Mouse (Mus musculus): ENCODE measurements around the gene Entpd7. TPM values are rescaled to one million over a fixed set of nuclear protein-coding genes. Genes with fewer than 3 reads are reported as not detected.
A peak's percentile ranks its signal among the peaks of the same experiment; 100 is the strongest.

Entpd7 gene
- polyA plus RNA-seq, 1 experiment from 2014 or later: 14.5 TPM

GRCm38 (mm10) chr19:43762410-43762809 is 72.9 kb downstream of the Entpd7 start:
- Histone ChIP-seq H3K4me2 (no peak overlapping the region), H3K9me3 (no peaks in the 10 kb centered on the region), H3K9ac (no peak overlapping the region), H3K27me3 (replicated peaks) (no peaks in the 10 kb centered on the region), H3K4me3 (replicated peaks) (no peak overlapping the region), H3K4me1 (no peaks in the 10 kb centered on the region), H3K36me3 (no peaks in the 10 kb centered on the region), H3K27ac (no peak overlapping the region)
- 73% methylated on average over 2 of the region's 2 CpGs for WGBS
- ATAC-seq (ENCODE audit: insufficient read depth, low FRiP score, low read depth): no peak

- no peaks in the 10 kb centered on the region for H3K4me1 ChIP-seq
- 79% methylated on average over 5 of the region's 5 CpGs for WGBS
- H3K4me3 ChIP-seq (replicated peaks): no peak overlapping the region
- H3K9ac ChIP-seq: no peak overlapping the region
- H3K36me3 ChIP-seq: no peaks in the 10 kb centered on the region
- no peaks in the 10 kb centered on the region for H3K27me3 ChIP-seq (replicated peaks)
- ATAC-seq (ENCODE audit: insufficient read depth, low FRiP score, low read depth): no peak
- H3K27ac ChIP-seq: no peak overlapping the region
- H3K9me3 ChIP-seq: no peaks in the 10 kb centered on the region
- H3K4me2 ChIP-seq: no peak overlapping the region
Measured at GRCm38 (mm10) chr19:43766451-43766850, 77.0 kb downstream of the Entpd7 start.

GRCm38 (mm10) chr19:43767549-43768322 is 78.3 kb downstream of the Entpd7 start:
- ATAC-seq (ENCODE audit: insufficient read depth, low FRiP score, low read depth): peak; percentile 63

GRCm38 (mm10) chr19:43769366-43769960 is 80.0 kb downstream of the Entpd7 start:
- Histone ChIP-seq H3K36me3 (no peaks in the 10 kb centered on the region), H3K4me3 (replicated peaks) (no peak overlapping the region), H3K9me3 (no peaks in the 10 kb centered on the region), H3K4me2 (no peak overlapping the region), H3K27me3 (replicated peaks) (no peaks in the 10 kb centered on the region), H3K9ac (no peak overlapping the region), H3K27ac (no peak overlapping the region), H3K4me1 (no peaks in the 10 kb centered on the region)
- WGBS: 75% methylated on average over 5 of the region's 5 CpGs
- ATAC-seq (ENCODE audit: insufficient read depth, low FRiP score, low read depth): no peak

More at GRCm38 (mm10) chr19:43767549-43768322, 78.3 kb downstream of the Entpd7 start:
- H3K4me1 ChIP-seq: no peaks in the 10 kb centered on the region
- no peak overlapping the region for H3K9ac ChIP-seq
- no peak overlapping the region for H3K4me2 ChIP-seq
- no peaks in the 10 kb centered on the region for H3K36me3 ChIP-seq
- no peak overlapping the region for H3K4me3 ChIP-seq (replicated peaks)
- H3K27ac ChIP-seq: no peak overlapping the region; the same call in 1 of the 2 replicates
- 43% methylated on average over 9 of the region's 9 CpGs for WGBS
- H3K9me3 ChIP-seq: no peaks in the 10 kb centered on the region
- H3K27me3 ChIP-seq (replicated peaks): no peaks in the 10 kb centered on the region

GRCm38 (mm10) chr19:43770584-43770983 is 81.1 kb downstream of the Entpd7 start:
- Histone ChIP-seq H3K4me2 (no peak overlapping the region), H3K4me3 (replicated peaks) (no peak overlapping the region), H3K36me3 (no peaks in the 10 kb centered on the region), H3K9ac (no peak overlapping the region), H3K4me1 (no peaks in the 10 kb centered on the region), H3K27me3 (replicated peaks) (no peaks in the 10 kb centered on the region), H3K9me3 (no peaks in the 10 kb centered on the region), H3K27ac (no peak overlapping the region)
- WGBS: 70% methylated on average over 4 of the region's 4 CpGs
- no peak for ATAC-seq (ENCODE audit: insufficient read depth, low FRiP score, low read depth)

- no peak overlapping the region for H3K9ac ChIP-seq
Measured at GRCm38 (mm10) chr19:43771499-43771969, 82.1 kb downstream of the Entpd7 start.

GRCm38 (mm10) chr19:43772311-43772710 is 82.8 kb downstream of the Entpd7 start:
- H3K9ac ChIP-seq: no peak overlapping the region

More at GRCm38 (mm10) chr19:43771499-43771969, 82.1 kb downstream of the Entpd7 start:
- ATAC-seq (ENCODE audit: insufficient read depth, low FRiP score, low read depth): no peak
- H3K4me1 ChIP-seq: no peaks in the 10 kb centered on the region
- 71% methylated on average over 5 of the region's 5 CpGs for WGBS
- H3K4me3 ChIP-seq (replicated peaks): no peak overlapping the region
- no peak overlapping the region for H3K4me2 ChIP-seq
- no peak overlapping the region for H3K27ac ChIP-seq
- H3K9me3 ChIP-seq: no peaks in the 10 kb centered on the region
- H3K27me3 ChIP-seq (replicated peaks): no peaks in the 10 kb centered on the region
- H3K36me3 ChIP-seq: no peaks in the 10 kb centered on the region

GRCm38 (mm10) chr19:43775433-43775832 is 86.0 kb downstream of the Entpd7 start:
- Histone ChIP-seq H3K9ac (no peak overlapping the region), H3K27me3 (replicated peaks) (no peaks in the 10 kb centered on the region), H3K4me3 (replicated peaks) (no peak overlapping the region), H3K36me3 (no peaks in the 10 kb centered on the region), H3K4me2 (no peak overlapping the region), H3K4me1 (no peaks in the 10 kb centered on the region), H3K27ac (no peak overlapping the region), H3K9me3 (no peaks in the 10 kb centered on the region)
- ATAC-seq (ENCODE audit: insufficient read depth, low FRiP score, low read depth): no peak
- WGBS: 56% methylated on average over 10 of the region's 10 CpGs

More at GRCm38 (mm10) chr19:43772311-43772710, 82.8 kb downstream of the Entpd7 start:
- H3K9me3 ChIP-seq: no peaks in the 10 kb centered on the region
- WGBS: 72% methylated on average over 6 of the region's 6 CpGs
- no peak overlapping the region for H3K4me2 ChIP-seq
- no peaks in the 10 kb centered on the region for H3K27me3 ChIP-seq (replicated peaks)
- no peak overlapping the region for H3K27ac ChIP-seq
- no peak overlapping the region for H3K4me3 ChIP-seq (replicated peaks)
- no peak for ATAC-seq (ENCODE audit: insufficient read depth, low FRiP score, low read depth)
- no peaks in the 10 kb centered on the region for H3K36me3 ChIP-seq
- no peaks in the 10 kb centered on the region for H3K4me1 ChIP-seq

GRCm38 (mm10) chr19:43776561-43776960 is 87.1 kb downstream of the Entpd7 start:
- Histone ChIP-seq H3K4me2 (no peak overlapping the region), H3K36me3 (no peaks in the 10 kb centered on the region), H3K27me3 (replicated peaks) (no peaks in the 10 kb centered on the region), H3K27ac (no peak overlapping the region), H3K9me3 (no peaks in the 10 kb centered on the region), H3K4me1 (no peaks in the 10 kb centered on the region), H3K4me3 (replicated peaks) (no peak overlapping the region), H3K9ac (no peak overlapping the region)
- ATAC-seq (ENCODE audit: insufficient read depth, low FRiP score, low read depth): no peak
- 68% methylated on average over 4 of the region's 4 CpGs for WGBS

- 55% methylated on average over 2 of the region's 2 CpGs for WGBS
Measured at GRCm38 (mm10) chr19:43777308-43777707, 87.8 kb downstream of the Entpd7 start.

GRCm38 (mm10) chr19:43780391-43780790 is 90.9 kb downstream of the Entpd7 start:
- H3K4me3 ChIP-seq (replicated peaks): no peak overlapping the region
- WGBS: 71% methylated on average over 5 of the region's 5 CpGs
- no peaks in the 10 kb centered on the region for H3K4me1 ChIP-seq
- no peaks in the 10 kb centered on the region for H3K9me3 ChIP-seq
- H3K9ac ChIP-seq: no peak overlapping the region
- no peak overlapping the region for H3K4me2 ChIP-seq
- no peaks in the 10 kb centered on the region for H3K27me3 ChIP-seq (replicated peaks)
- no peaks in the 10 kb centered on the region for H3K36me3 ChIP-seq
- no peak for ATAC-seq (ENCODE audit: insufficient read depth, low FRiP score, low read depth)
- H3K27ac ChIP-seq: no peak overlapping the region

More at GRCm38 (mm10) chr19:43777308-43777707, 87.8 kb downstream of the Entpd7 start:
- Histone ChIP-seq H3K36me3 (no peaks in the 10 kb centered on the region), H3K9me3 (no peaks in the 10 kb centered on the region), H3K27ac (no peak overlapping the region), H3K4me1 (no peaks in the 10 kb centered on the region), H3K9ac (no peak overlapping the region), H3K4me3 (replicated peaks) (no peak overlapping the region), H3K4me2 (no peak overlapping the region), H3K27me3 (replicated peaks) (no peaks in the 10 kb centered on the region)
- ATAC-seq (ENCODE audit: insufficient read depth, low FRiP score, low read depth): no peak

- no peak within 1 kb of the TSS for H3K4me2 ChIP-seq
- no peak for ATAC-seq (ENCODE audit: insufficient read depth, low FRiP score, low read depth)
- no peak within 1 kb of the TSS for H3K9ac ChIP-seq
- no peaks in the 10 kb centered on the region for H3K9me3 ChIP-seq
- no peaks in the 10 kb centered on the region for H3K4me1 ChIP-seq
- 84% methylated on average over 3 of the region's 3 CpGs for WGBS
- H3K4me3 ChIP-seq (replicated peaks): no peak within 1 kb of the TSS
- no peak within 1 kb of the TSS for H3K27ac ChIP-seq
- no peaks in the 10 kb centered on the region for H3K27me3 ChIP-seq (replicated peaks)
- no peaks in the 10 kb centered on the region for H3K36me3 ChIP-seq
Measured at GRCm38 (mm10) chr19:43781980-43782379, 92.5 kb downstream of the Entpd7 start, which contains the start of gene Abcc2. Gene Abcc2 (plus strand): TSS chr19:43782192.

Measured in stomach, embryonic 15.5 days (tissue).